Mouse (Mus musculus): Measurements from ENCODE around the gene Hist1h1d. TPM values are rescaled to one million over a fixed set of nuclear protein-coding genes. Genes with fewer than 3 reads are reported as not detected.

The Hist1h1d gene
- polyA plus RNA-seq, 1 experiment from 2014 or later, result 0.70 TPM

GRCm38 (mm10) chr13:23609209-23609608, 56.1 kb downstream of the Hist1h1d start:
- Histone ChIP-seq H3K4me3 (ENCODE audit: low read length) (no peak overlapping the region), H3K4me2 (replicated peaks; ENCODE audit: low read depth, low read length) (no peak overlapping the region), H3K27ac (ENCODE audit: low read depth, low read length) (no peak overlapping the region), H3K9me3 (ENCODE audit: control insufficient read depth, low read length) (no peaks in the 10 kb centered on the region), H3K4me1 (ENCODE audit: control insufficient read depth, insufficient read depth, low read length) (no peaks in the 10 kb centered on the region), H3K27me3 (ENCODE audit: control insufficient read depth, insufficient read depth, low read length) (no peaks in the 10 kb centered on the region), H3K36me3 (ENCODE audit: control insufficient read depth, insufficient read depth, low read length) (no peaks in the 10 kb centered on the region), H3K9ac (ENCODE audit: low read depth, low read length) (no peak overlapping the region)
- WGBS, result 75% methylated on average over 4 of the region's 4 CpGs
- no peak for ATAC-seq (ENCODE audit: low FRiP score, low TSS enrichment)

GRCm38 (mm10) chr13:23609844-23610243, 56.8 kb downstream of the Hist1h1d start:
- ATAC-seq (ENCODE audit: low FRiP score, low TSS enrichment), result no peak
- no peak overlapping the region for H3K4me2 ChIP-seq (replicated peaks; ENCODE audit: low read depth, low read length)
- H3K9ac ChIP-seq (ENCODE audit: low read depth, low read length), result no peak overlapping the region
- no peak overlapping the region for H3K27ac ChIP-seq (ENCODE audit: low read depth, low read length)
- no peaks in the 10 kb centered on the region for H3K36me3 ChIP-seq (ENCODE audit: control insufficient read depth, insufficient read depth, low read length)
- no peaks in the 10 kb centered on the region for H3K4me1 ChIP-seq (ENCODE audit: control insufficient read depth, insufficient read depth, low read length)
- no peak overlapping the region for H3K4me3 ChIP-seq (ENCODE audit: low read length)
- no peaks in the 10 kb centered on the region for H3K27me3 ChIP-seq (ENCODE audit: control insufficient read depth, insufficient read depth, low read length)
- no peaks in the 10 kb centered on the region for H3K9me3 ChIP-seq (ENCODE audit: control insufficient read depth, low read length)

Small RNAs within 50 kb of the gene (microRNA-seq; reads per million reads assigned to microRNA genes)
- gene Gm44297 (not detected), gene Gm44359 (not detected), gene Gm44394 (not detected), gene n-TStga1 (1.7 reads per million)

Other genes starting within 250 kb of the Hist1h1d start
- gene Zfp322a, start 184.1 kb upstream of the Hist1h1d start, polyA plus RNA-seq (2014; fragmentation: Nextera tagmentation; extraction: Ambion mirVana), result 43.9 and 55.5 TPM in 2 replicates
- gene Abt1, start 129.4 kb upstream of the Hist1h1d start, polyA plus RNA-seq (2014; fragmentation: Nextera tagmentation; extraction: Ambion mirVana), result 12.5 and 13.5 TPM in 2 replicates
- 0.09 TPM in 2 replicates for gene Btn1a1, start 87.4 kb upstream of the Hist1h1d start, polyA plus RNA-seq (2014; fragmentation: Nextera tagmentation; extraction: Ambion mirVana)
- gene Btn2a2, start 64.4 kb upstream of the Hist1h1d start, polyA plus RNA-seq (2014; fragmentation: Nextera tagmentation; extraction: Ambion mirVana), result 0.31 and 0.87 TPM in 2 replicates
- gene Hist1h4h, start 22.2 kb upstream of the Hist1h1d start, polyA plus RNA-seq (2014; fragmentation: Nextera tagmentation; extraction: Ambion mirVana), result 6.1 and 9.9 TPM in 2 replicates
- gene Hist1h2af, start 19.4 kb upstream of the Hist1h1d start, polyA plus RNA-seq (2014; fragmentation: Nextera tagmentation; extraction: Ambion mirVana), result 13.8 and 28.7 TPM in 2 replicates
- gene Hist1h3g, start 17.8 kb upstream of the Hist1h1d start, polyA plus RNA-seq (2014; fragmentation: Nextera tagmentation; extraction: Ambion mirVana), result 8.2 and 12.5 TPM in 2 replicates
- 1.4 and 2.9 TPM in 2 replicates for gene Hist1h2bh, start 9.9 kb upstream of the Hist1h1d start, polyA plus RNA-seq (2014; fragmentation: Nextera tagmentation; extraction: Ambion mirVana)
- gene Hist1h3f, start 9.2 kb upstream of the Hist1h1d start, polyA plus RNA-seq (2014; fragmentation: Nextera tagmentation; extraction: Ambion mirVana), result 1.2 and 2.0 TPM in 2 replicates
- gene Hist1h4f, start 1.6 kb upstream of the Hist1h1d start, polyA plus RNA-seq (2014; fragmentation: Nextera tagmentation; extraction: Ambion mirVana), result 1.1 and 2.9 TPM in 2 replicates
- 11.4 and 15.4 TPM in 2 replicates for gene Hist1h3e, start 9.1 kb downstream of the Hist1h1d start, polyA plus RNA-seq (2014; fragmentation: Nextera tagmentation; extraction: Ambion mirVana)
- 114 and 155 TPM in 2 replicates for gene Hist1h2ae, start 18.0 kb downstream of the Hist1h1d start, polyA plus RNA-seq (2014; fragmentation: Nextera tagmentation; extraction: Ambion mirVana)
- 7.9 and 12.9 TPM in 2 replicates for gene Hist1h2bg, start 18.1 kb downstream of the Hist1h1d start, polyA plus RNA-seq (2014; fragmentation: Nextera tagmentation; extraction: Ambion mirVana)
- 6.7 and 10.8 TPM in 2 replicates for gene Hist1h2bf, start 20.9 kb downstream of the Hist1h1d start, polyA plus RNA-seq (2014; fragmentation: Nextera tagmentation; extraction: Ambion mirVana)
- gene Hist1h2ad, start 21.1 kb downstream of the Hist1h1d start, polyA plus RNA-seq (2014; fragmentation: Nextera tagmentation; extraction: Ambion mirVana), result 2.9 and 5.3 TPM in 2 replicates
- gene Hist1h3d, start 22.5 kb downstream of the Hist1h1d start, polyA plus RNA-seq (2014; fragmentation: Nextera tagmentation; extraction: Ambion mirVana), result 12.0 and 14.7 TPM in 2 replicates
- gene Hist1h4d, start 28.3 kb downstream of the Hist1h1d start, polyA plus RNA-seq (2014; fragmentation: Nextera tagmentation; extraction: Ambion mirVana), result 113 and 136 TPM in 2 replicates
- gene Hist1h2be, start 67.9 kb downstream of the Hist1h1d start, polyA plus RNA-seq (2014; fragmentation: Nextera tagmentation; extraction: Ambion mirVana), result 2.9 and 3.1 TPM in 2 replicates
- 17.6 and 20.4 TPM in 2 replicates for gene Hist1h1e, start 69.3 kb downstream of the Hist1h1d start, polyA plus RNA-seq (2014; fragmentation: Nextera tagmentation; extraction: Ambion mirVana)
- 1.3 and 1.9 TPM in 2 replicates for gene Hist1h2ac, start 130.7 kb downstream of the Hist1h1d start, polyA plus RNA-seq (2014; fragmentation: Nextera tagmentation; extraction: Ambion mirVana)
- gene Hist1h2bc, start 130.9 kb downstream of the Hist1h1d start, polyA plus RNA-seq (2014; fragmentation: Nextera tagmentation; extraction: Ambion mirVana), result 54.0 and 60.2 TPM in 2 replicates
- not detected in 2 replicates for gene Hist1h1t, start 142.6 kb downstream of the Hist1h1d start, polyA plus RNA-seq (2014; fragmentation: Nextera tagmentation; extraction: Ambion mirVana)
- gene Hist1h4c, start 145.2 kb downstream of the Hist1h1d start, polyA plus RNA-seq (2014; fragmentation: Nextera tagmentation; extraction: Ambion mirVana), result 9.0 and 15.0 TPM in 2 replicates
- gene Hfe, start 157.6 kb downstream of the Hist1h1d start, polyA plus RNA-seq (2014; fragmentation: Nextera tagmentation; extraction: Ambion mirVana), result 6.0 and 7.6 TPM in 2 replicates
- gene Hist1h1c, start 185.5 kb downstream of the Hist1h1d start, polyA plus RNA-seq (2014; fragmentation: Nextera tagmentation; extraction: Ambion mirVana), result 21.6 and 28.4 TPM in 2 replicates
- 12.7 and 18.3 TPM in 2 replicates for gene Hist1h3c, start 192.3 kb downstream of the Hist1h1d start, polyA plus RNA-seq (2014; fragmentation: Nextera tagmentation; extraction: Ambion mirVana)
- gene Hist1h2bb, start 193.5 kb downstream of the Hist1h1d start, polyA plus RNA-seq (2014; fragmentation: Nextera tagmentation; extraction: Ambion mirVana), result 2.7 and 6.8 TPM in 2 replicates
- 70.3 and 91.4 TPM in 2 replicates for gene Hist1h2ab, start 197.9 kb downstream of the Hist1h1d start, polyA plus RNA-seq (2014; fragmentation: Nextera tagmentation; extraction: Ambion mirVana)
- 12.5 and 22.2 TPM in 2 replicates for gene Hist1h3b, start 199.0 kb downstream of the Hist1h1d start, polyA plus RNA-seq (2014; fragmentation: Nextera tagmentation; extraction: Ambion mirVana)
- gene Hist1h4b, start 203.8 kb downstream of the Hist1h1d start, polyA plus RNA-seq (2014; fragmentation: Nextera tagmentation; extraction: Ambion mirVana), result 7.0 and 9.2 TPM in 2 replicates
- gene Hist1h4a, start 208.0 kb downstream of the Hist1h1d start, polyA plus RNA-seq (2014; fragmentation: Nextera tagmentation; extraction: Ambion mirVana), result 1.3 and 1.9 TPM in 2 replicates
- 8.8 and 11.6 TPM in 2 replicates for gene Hist1h3a, start 209.1 kb downstream of the Hist1h1d start, polyA plus RNA-seq (2014; fragmentation: Nextera tagmentation; extraction: Ambion mirVana)
- 3.5 and 6.5 TPM in 2 replicates for gene Hist1h1a, start 210.4 kb downstream of the Hist1h1d start, polyA plus RNA-seq (2014; fragmentation: Nextera tagmentation; extraction: Ambion mirVana)
- gene Trim38, start 216.7 kb downstream of the Hist1h1d start, polyA plus RNA-seq (2014; fragmentation: Nextera tagmentation; extraction: Ambion mirVana), result not detected in 2 replicates